Mouse (Mus musculus): ENCODE measurements around the gene Hagh.

- no peak for TF ChIP-seq CTCF (IDR thresholded peaks at IDR 0.05; ENCODE audit: low read depth)
- no peak for TF ChIP-seq EP300 (IDR thresholded peaks at IDR 0.05; ENCODE audit: low read depth)
Observed at GRCm38 (mm10) chr17:24792190-24792589, 47.8 kb upstream of the Hagh start.

All from heart, postnatal 0 days (tissue).